Mouse (Mus musculus): ENCODE measurements around the gene Gak. TPM values are rescaled to one million over a fixed set of nuclear protein-coding genes. Genes with fewer than 3 reads are reported as not detected.

The Gak gene
- polyA plus RNA-seq, 1 experiment from 2014 or later: 65.5 TPM

DNA sequence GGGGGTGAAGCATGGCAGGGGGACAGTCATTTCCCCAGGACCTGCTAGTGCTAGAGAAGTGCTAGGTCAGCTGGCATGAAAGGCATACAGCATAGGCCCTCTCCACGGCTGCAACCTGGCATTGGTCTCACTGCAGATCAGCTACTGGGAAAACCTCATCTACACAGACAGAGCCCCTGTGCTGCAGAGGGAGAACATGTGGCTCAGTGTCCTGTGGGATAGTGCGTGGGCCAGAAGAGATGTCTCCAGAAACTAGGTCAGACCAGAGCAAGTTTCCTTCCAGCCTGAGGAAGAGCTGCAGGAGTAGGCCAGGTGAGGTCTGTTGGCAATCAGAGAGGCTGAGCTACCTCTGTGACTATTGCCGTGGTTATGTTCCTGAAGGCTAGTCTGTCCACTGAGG lies 107.7 kb downstream of the Gak start:
- H3K4me2 ChIP-seq (ENCODE audit: low read length): no peak overlapping the region
- H3K36me3 ChIP-seq (ENCODE audit: control insufficient read depth, insufficient read depth, low read length): no peaks in the 10 kb centered on the region
- 80% methylated on average over 3 of the region's 3 CpGs for WGBS
- no peak overlapping the region for H3K9ac ChIP-seq (ENCODE audit: low read length)
- no peaks in the 10 kb centered on the region for H3K27me3 ChIP-seq (replicated peaks; ENCODE audit: control insufficient read depth, insufficient read depth, low read length)
- no peak overlapping the region for H3K27ac ChIP-seq (ENCODE audit: low read depth)
- H3K4me3 ChIP-seq (ENCODE audit: low read depth, low read length): no peak overlapping the region
- no peaks in the 10 kb centered on the region for H3K4me1 ChIP-seq (replicated peaks; ENCODE audit: control insufficient read depth, insufficient read depth, low read length)
- ATAC-seq (replicated peaks; ENCODE audit: low FRiP score, low TSS enrichment, low read depth) (no peak), DNase-seq (ENCODE audit: low spot score) (no peak)
- no peaks in the 10 kb centered on the region for H3K9me3 ChIP-seq (ENCODE audit: control insufficient read depth, low read length)

DNA sequence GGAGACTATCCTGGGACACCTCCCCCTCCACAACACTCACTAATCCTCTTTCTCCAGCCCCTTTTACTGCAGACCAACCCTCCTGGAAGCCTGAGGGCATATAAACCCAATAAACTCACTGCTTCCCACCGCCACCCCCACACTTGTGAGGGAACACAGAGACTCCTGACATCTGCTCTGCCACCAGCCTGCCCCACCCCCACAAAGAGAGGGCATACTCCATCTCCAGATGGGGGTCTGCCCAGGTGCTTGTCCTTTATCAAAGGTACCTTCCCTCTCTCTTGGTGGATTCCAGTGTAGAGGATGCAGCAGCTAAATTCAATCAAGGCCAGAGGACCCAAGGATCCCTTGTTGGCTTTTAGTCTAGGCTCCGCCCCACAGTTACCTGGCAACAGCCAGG lies 108.5 kb downstream of the Gak start:
- peak; percentile 42 for DNase-seq (ENCODE audit: low spot score)
- no peaks in the 10 kb centered on the region for H3K36me3 ChIP-seq (ENCODE audit: control insufficient read depth, insufficient read depth, low read length)
- no peaks in the 10 kb centered on the region for H3K4me1 ChIP-seq (replicated peaks; ENCODE audit: control insufficient read depth, insufficient read depth, low read length)
- ATAC-seq (replicated peaks; ENCODE audit: low FRiP score, low TSS enrichment, low read depth): no peak
- no peak overlapping the region for H3K27ac ChIP-seq (ENCODE audit: low read depth)
- 50% methylated on average over 2 of the region's 2 CpGs for WGBS
- no peaks in the 10 kb centered on the region for H3K27me3 ChIP-seq (replicated peaks; ENCODE audit: control insufficient read depth, insufficient read depth, low read length)
- H3K4me3 ChIP-seq (ENCODE audit: low read depth, low read length): no peak overlapping the region
- no peaks in the 10 kb centered on the region for H3K9me3 ChIP-seq (ENCODE audit: control insufficient read depth, low read length)
- H3K9ac ChIP-seq (ENCODE audit: low read length): no peak overlapping the region
- no peak overlapping the region for H3K4me2 ChIP-seq (ENCODE audit: low read length)

DNA sequence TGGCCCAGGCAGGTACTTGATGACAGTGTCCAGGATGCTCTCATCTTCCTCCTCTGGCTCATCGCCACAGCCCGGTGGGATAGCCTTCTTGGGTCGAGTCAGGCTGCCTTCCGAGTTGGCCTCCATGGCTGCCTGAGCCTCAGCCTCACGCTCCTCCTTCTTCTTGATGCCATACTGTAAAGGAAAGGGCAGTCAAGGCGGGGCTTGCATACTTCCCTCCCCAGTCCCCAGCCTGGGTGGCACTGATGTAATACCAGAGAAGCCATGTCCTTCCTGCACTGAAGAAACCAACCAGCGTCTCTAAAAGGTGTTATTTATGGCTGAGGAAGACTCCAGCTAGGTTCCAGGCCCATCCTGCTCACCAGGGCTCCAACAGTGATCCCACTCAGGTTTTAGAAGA lies 109.4 kb downstream of the Gak start:
- ATAC-seq (replicated peaks; ENCODE audit: low FRiP score, low TSS enrichment, low read depth): no peak
- Histone ChIP-seq H3K27ac (ENCODE audit: low read depth) (no peak overlapping the region), H3K4me3 (ENCODE audit: low read depth, low read length) (no peak overlapping the region), H3K9me3 (ENCODE audit: control insufficient read depth, low read length) (no peaks in the 10 kb centered on the region), H3K4me1 (replicated peaks; ENCODE audit: control insufficient read depth, insufficient read depth, low read length) (no peaks in the 10 kb centered on the region), H3K36me3 (ENCODE audit: control insufficient read depth, insufficient read depth, low read length) (no peaks in the 10 kb centered on the region), H3K27me3 (replicated peaks; ENCODE audit: control insufficient read depth, insufficient read depth, low read length) (no peaks in the 10 kb centered on the region), H3K4me2 (ENCODE audit: low read length) (no peak overlapping the region), H3K9ac (ENCODE audit: low read length) (no peak overlapping the region)
- peak; percentile 39 for DNase-seq (ENCODE audit: low spot score)
- WGBS: 77% methylated on average over 7 of the region's 7 CpGs

Other genes with a start within 250 kb of the Gak start
- 0.19 and 0.34 TPM in 2 replicates for gene Pde6b, start 241.4 kb downstream of the Gak start, polyA plus RNA-seq (2014; fragmentation: Nextera tagmentation; extraction: Ambion mirVana)
- gene Atp5k, start 195.3 kb downstream of the Gak start, polyA plus RNA-seq (2014; fragmentation: Nextera tagmentation; extraction: Ambion mirVana): 452 and 522 TPM in 2 replicates
- 0.07 and 0.50 TPM in 2 replicates for gene Mfsd7a, start 180.9 kb downstream of the Gak start, polyA plus RNA-seq (2014; fragmentation: Nextera tagmentation; extraction: Ambion mirVana)
- 20.9 and 24.9 TPM in 2 replicates for gene Pcgf3, start 168.5 kb downstream of the Gak start, polyA plus RNA-seq (2014; fragmentation: Nextera tagmentation; extraction: Ambion mirVana)
- gene Cplx1, start 79.7 kb downstream of the Gak start, polyA plus RNA-seq (2014; fragmentation: Nextera tagmentation; extraction: Ambion mirVana): 3.1 and 3.2 TPM in 2 replicates
- gene Tmem175, start within 50 bp of the Gak start, polyA plus RNA-seq (2014; fragmentation: Nextera tagmentation; extraction: Ambion mirVana): 27.5 and 28.0 TPM in 2 replicates
- gene Idua, start 30.6 kb upstream of the Gak start, polyA plus RNA-seq (2014; fragmentation: Nextera tagmentation; extraction: Ambion mirVana): 13.4 and 15.2 TPM in 2 replicates
- gene Dgkq, start 39.9 kb upstream of the Gak start, polyA plus RNA-seq (2014; fragmentation: Nextera tagmentation; extraction: Ambion mirVana): 8.0 and 10.1 TPM in 2 replicates
- gene Slc26a1, start 45.8 kb upstream of the Gak start, polyA plus RNA-seq (2014; fragmentation: Nextera tagmentation; extraction: Ambion mirVana): 1.1 and 1.2 TPM in 2 replicates
- gene Fgfrl1, start 62.6 kb upstream of the Gak start, polyA plus RNA-seq (2014; fragmentation: Nextera tagmentation; extraction: Ambion mirVana): 17.9 and 26.6 TPM in 2 replicates
- not detected in 2 replicates for gene Rnf212, start 145.2 kb upstream of the Gak start, polyA plus RNA-seq (2014; fragmentation: Nextera tagmentation; extraction: Ambion mirVana)
- gene Tmed11, start 165.6 kb upstream of the Gak start, polyA plus RNA-seq (2014; fragmentation: Nextera tagmentation; extraction: Ambion mirVana): not detected in 2 replicates
- not detected in 2 replicates for gene Vmn2r8, start 179.1 kb upstream of the Gak start, polyA plus RNA-seq (2014; fragmentation: Nextera tagmentation; extraction: Ambion mirVana)
- gene Vmn2r9, start 222.8 kb upstream of the Gak start, polyA plus RNA-seq (2014; fragmentation: Nextera tagmentation; extraction: Ambion mirVana): not detected in 2 replicates

All from intestine, embryonic 14.5 days (tissue).